Mouse (Mus musculus) intestine, embryonic 15.5 days (tissue): ENCODE data around the gene Hnrnpa1. TPM values are rescaled to one million over a fixed set of nuclear protein-coding genes. Genes with fewer than 3 reads are reported as not detected.

Source experiments
- ATAC-seq: fragments of 200-750 bp; cut with Nextera tagmentation; 2 replicates; pipeline ENCODE4 v1.8.0; 2017; ENCODE audit warnings: moderate TSS enrichment, moderate library complexity
- H3K27ac ChIP-seq: fragments of 300-500 bp; sonication (generic); 2 replicates; pipeline ENCODE4 v1.5.1; 2015; ENCODE audit warnings: mild to moderate bottlenecking, inconsistent platforms
- H3K27me3 ChIP-seq: fragments of 300-500 bp; sonication (generic); replicated peaks from 2 replicates; pipeline ENCODE4 v1.6.1; 2015; ENCODE audit warnings: inconsistent platforms
- H3K36me3 ChIP-seq: fragments of 300-500 bp; sonication (generic); 2 replicates; pipeline ENCODE4 v1.6.1; 2015; ENCODE audit warnings: inconsistent platforms
- H3K4me1 ChIP-seq: fragments of 300-500 bp; sonication (generic); replicated peaks from 2 replicates; pipeline ENCODE4 v1.6.1; 2015; ENCODE audit warnings: inconsistent platforms
- H3K4me2 ChIP-seq: fragments of 300-500 bp; sonication (generic); replicated peaks from 2 replicates; pipeline ENCODE4 v1.6.1; 2015; ENCODE audit warnings: mild to moderate bottlenecking, inconsistent platforms
- H3K4me3 ChIP-seq: fragments of 300-500 bp; sonication (generic); replicated peaks from 2 replicates; pipeline ENCODE4 v1.5.1; 2015; ENCODE audit warnings: inconsistent platforms
- H3K9ac ChIP-seq: fragments of 300-500 bp; sonication (generic); 2 replicates; pipeline ENCODE4 v1.6.1; 2015; ENCODE audit warnings: inconsistent platforms
- H3K9me3 ChIP-seq: fragments of 300-500 bp; sonication (generic); 2 replicates; pipeline ENCODE4 v1.6.1; 2016; ENCODE audit warnings: inconsistent platforms
- WGBS: fragments of 180-500 bp; shearing (Covaris S2); methylation state at CpG from one replicate; pipeline ENCODE4 v1.1.7; 2015; 5-methylcytosine and 5-hydroxymethylcytosine counted together
- polyA plus RNA-seq: library from polyadenylated mRNA; unstranded; fragments of >200 nt; fragmentation: Nextera tagmentation; extraction: Ambion mirVana; gene quantifications from 2 replicates; pipeline ENCODE4 v1.2.1, GENCODE M21; 2015

Hnrnpa1 gene
- polyA plus RNA-seq = 652 and 741 TPM in 2 replicates

DNA sequence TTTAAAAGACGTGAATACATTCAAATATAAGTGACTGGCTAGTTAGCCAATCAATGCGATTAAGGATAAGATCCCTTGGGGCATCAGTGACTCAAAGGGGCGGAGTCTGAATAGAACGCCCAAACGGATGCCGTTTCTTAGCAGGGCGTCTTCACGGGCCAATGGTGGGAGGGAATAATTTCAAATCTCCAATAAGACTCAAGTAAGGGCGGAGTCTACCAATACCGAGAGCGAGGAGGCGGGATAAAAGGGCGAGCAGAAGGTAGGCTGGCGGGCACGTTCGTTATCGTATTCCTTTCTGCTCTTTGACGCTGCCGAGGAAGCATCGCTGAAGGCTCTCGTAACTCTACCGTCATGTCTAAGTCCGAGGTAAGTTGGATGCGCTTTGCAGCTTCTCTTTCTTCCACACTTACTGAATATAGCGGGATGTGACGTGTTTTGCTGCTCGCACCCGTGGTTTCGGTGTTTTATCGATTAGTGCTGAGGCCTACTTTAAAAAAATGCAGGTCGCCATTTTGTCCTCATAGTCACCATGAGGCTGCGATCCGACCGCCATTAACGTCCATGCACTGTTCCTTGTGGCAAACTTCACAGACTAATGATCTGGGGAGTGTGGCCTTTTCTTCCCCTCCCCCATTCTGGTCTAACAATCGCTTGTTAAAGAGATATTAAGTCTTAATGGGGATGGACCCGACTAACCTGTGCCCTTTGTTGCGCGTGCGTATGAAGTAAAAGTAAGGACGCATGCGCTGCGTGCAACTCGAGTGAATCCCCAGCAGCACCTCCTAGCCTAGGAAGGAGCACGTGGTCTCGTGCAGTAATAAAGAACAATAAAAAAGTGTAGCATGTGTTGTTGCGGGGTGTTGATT lies at the start of gene Hnrnpa1:
Gene Hnrnpa1, plus strand, starts transcription at position 273 of the 869 bp plus-strand sequence.
- peak within 1 kb of the TSS; percentile 54 for H3K4me3 ChIP-seq
- no peaks in the 10 kb centered on the region for H3K9me3 ChIP-seq
- H3K36me3 ChIP-seq = peaks cover 18% of the 10 kb centered on the region
- WGBS = under 1% methylated on average over 47 of the region's 47 CpGs
- peak within 1 kb of the TSS; percentile 79 for H3K4me2 ChIP-seq
- H3K27me3 ChIP-seq = no peaks in the 10 kb centered on the region
- peaks cover 12% of the 10 kb centered on the region; the same call in 1 of the 2 replicates for H3K4me1 ChIP-seq
- peak; percentile 92 for ATAC-seq
- H3K9ac ChIP-seq = peak within 1 kb of the TSS; percentile 66
- peak within 1 kb of the TSS; percentile 94 for H3K27ac ChIP-seq

DNA sequence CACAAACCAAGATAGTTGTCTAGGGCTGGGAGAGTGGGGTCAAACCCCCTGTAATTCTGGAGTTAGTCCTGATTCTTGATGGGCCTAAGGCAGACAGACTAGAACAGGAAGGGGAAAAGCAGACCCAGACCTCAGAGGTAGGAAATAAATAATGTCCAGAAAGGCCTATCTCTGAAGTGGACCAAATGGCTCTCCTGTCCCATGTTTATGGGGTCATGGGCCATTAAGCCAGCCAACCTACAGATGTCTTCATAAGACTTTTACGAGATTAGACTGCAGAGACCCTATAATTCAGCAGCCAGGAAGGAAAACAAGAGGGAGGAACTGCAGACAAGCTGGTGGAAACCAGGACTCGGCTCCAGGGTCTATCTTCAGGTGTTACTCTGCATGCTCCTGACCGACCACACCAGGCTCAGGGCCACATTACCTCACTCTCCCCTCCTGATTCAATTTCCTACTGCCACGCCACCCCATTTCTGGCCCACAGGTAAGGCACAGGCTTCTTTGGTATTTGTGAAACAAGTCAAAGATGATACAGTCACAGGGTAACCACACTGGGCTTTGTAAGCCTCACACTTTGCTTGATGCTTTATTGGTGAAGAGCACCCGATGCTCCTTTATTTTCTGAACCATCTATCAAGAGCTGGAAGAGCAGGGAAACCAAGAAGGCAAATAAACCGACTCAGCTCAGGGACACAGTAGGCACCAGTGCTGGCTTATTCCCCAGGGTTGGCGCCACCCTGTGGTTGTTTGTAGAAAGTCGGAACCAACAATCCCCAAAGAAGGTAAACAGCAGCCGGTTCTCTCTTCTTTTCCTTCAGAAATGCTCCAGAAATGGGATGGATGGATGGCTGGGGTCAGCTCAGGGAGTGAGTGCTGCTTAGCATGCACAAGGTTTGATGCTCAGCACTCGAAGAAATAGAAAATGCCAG lies 49.4 kb upstream of the Hnrnpa1 start:
- H3K27me3 ChIP-seq = no peaks in the 10 kb centered on the region
- H3K9ac ChIP-seq = no peak overlapping the region
- H3K27ac ChIP-seq = no peak overlapping the region
- no peak for ATAC-seq
- H3K9me3 ChIP-seq = no peaks in the 10 kb centered on the region
- H3K4me3 ChIP-seq = no peak overlapping the region
- no peaks in the 10 kb centered on the region for H3K4me1 ChIP-seq
- peaks cover 5% of the 10 kb centered on the region; the same call in 1 of the 2 replicates for H3K36me3 ChIP-seq
- WGBS = 57% methylated on average over 10 of the region's 10 CpGs
- H3K4me2 ChIP-seq = no peak overlapping the region

DNA sequence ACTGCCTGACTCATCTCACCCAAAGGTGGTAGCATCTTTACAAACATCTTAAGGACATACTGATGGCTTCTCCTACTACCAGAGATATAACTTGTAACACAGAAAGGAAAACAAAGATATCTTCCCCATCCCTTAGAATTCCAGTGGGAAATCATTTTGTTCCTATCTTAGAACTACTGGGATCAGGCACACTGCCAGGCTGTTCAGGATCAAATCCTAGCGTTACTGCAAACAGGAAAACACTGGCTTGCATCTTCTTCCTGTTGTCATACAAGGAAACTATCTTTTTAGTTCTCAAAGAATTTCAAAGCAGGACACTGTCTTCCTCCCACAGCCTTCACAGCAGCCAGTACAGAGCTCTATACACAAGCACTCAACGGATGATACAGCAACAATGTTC lies 46.6 kb upstream of the Hnrnpa1 start:
- WGBS = 77% methylated on average over 2 of the region's 2 CpGs
- Histone ChIP-seq H3K9me3 (no peaks in the 10 kb centered on the region), H3K9ac (no peak overlapping the region), H3K4me3 (no peak overlapping the region), H3K4me1 (no peaks in the 10 kb centered on the region), H3K27me3 (no peaks in the 10 kb centered on the region), H3K4me2 (no peak overlapping the region), H3K36me3 (peaks cover 11% of the 10 kb centered on the region; the same call in 1 of the 2 replicates), H3K27ac (no peak overlapping the region)
- ATAC-seq = no peak

DNA sequence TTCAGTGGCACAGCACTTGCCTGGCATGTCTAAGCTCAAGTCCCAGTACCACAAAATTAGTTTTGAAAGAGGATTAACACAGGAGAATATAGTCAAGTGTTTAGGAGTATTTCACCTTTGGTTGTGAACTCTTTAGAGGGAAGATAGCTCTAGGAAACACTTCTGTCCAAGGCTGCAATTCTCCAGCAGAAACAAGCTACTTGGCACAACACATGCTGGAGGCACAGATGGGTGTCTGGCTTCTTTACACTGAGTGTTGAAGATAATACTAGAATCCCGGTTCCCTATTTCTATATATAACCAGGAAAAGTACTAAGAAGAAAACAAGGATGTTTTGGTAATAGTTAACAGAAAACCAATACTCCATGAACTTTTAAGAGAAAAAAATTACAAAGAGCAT lies 43.4 kb upstream of the Hnrnpa1 start:
- WGBS = 86% methylated on average over 1 of the region's 1 CpGs

DNA sequence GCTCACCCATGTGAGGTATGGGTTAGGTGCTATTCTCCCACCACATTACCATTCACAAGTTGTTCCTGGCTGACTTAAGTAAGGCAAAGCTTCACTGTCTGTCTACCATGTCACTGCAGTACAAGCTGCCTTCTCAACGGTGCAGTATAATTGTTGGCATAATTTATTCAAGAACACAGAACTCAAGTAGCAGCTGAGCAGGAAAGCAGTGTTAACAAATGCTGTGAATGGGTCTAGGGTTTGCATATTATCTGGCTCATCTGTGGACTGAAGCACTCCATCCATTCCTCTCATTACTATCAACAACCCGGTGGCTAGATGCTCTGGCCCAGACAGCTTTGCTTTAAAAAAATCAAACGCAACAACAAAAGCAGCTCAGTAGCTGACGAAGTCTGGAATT lies 42.4 kb upstream of the Hnrnpa1 start:
- Histone ChIP-seq H3K36me3 (peaks cover 11% of the 10 kb centered on the region; the same call in 1 of the 2 replicates), H3K4me3 (no peak overlapping the region), H3K27ac (no peak overlapping the region), H3K4me1 (no peaks in the 10 kb centered on the region), H3K9me3 (no peaks in the 10 kb centered on the region), H3K9ac (no peak overlapping the region), H3K4me2 (no peak overlapping the region), H3K27me3 (no peaks in the 10 kb centered on the region)
- WGBS = 81% methylated on average over 4 of the region's 4 CpGs
- no peak for ATAC-seq

More for the DNA sequence above, 43.4 kb upstream of the Hnrnpa1 start:
- H3K4me2 ChIP-seq = no peak overlapping the region
- H3K4me3 ChIP-seq = no peak overlapping the region
- H3K9ac ChIP-seq = no peak overlapping the region
- H3K27ac ChIP-seq = no peak overlapping the region
- no peaks in the 10 kb centered on the region for H3K9me3 ChIP-seq
- no peak for ATAC-seq
- no peaks in the 10 kb centered on the region for H3K27me3 ChIP-seq
- peaks cover 11% of the 10 kb centered on the region; the same call in 1 of the 2 replicates for H3K36me3 ChIP-seq
- H3K4me1 ChIP-seq = no peaks in the 10 kb centered on the region

DNA sequence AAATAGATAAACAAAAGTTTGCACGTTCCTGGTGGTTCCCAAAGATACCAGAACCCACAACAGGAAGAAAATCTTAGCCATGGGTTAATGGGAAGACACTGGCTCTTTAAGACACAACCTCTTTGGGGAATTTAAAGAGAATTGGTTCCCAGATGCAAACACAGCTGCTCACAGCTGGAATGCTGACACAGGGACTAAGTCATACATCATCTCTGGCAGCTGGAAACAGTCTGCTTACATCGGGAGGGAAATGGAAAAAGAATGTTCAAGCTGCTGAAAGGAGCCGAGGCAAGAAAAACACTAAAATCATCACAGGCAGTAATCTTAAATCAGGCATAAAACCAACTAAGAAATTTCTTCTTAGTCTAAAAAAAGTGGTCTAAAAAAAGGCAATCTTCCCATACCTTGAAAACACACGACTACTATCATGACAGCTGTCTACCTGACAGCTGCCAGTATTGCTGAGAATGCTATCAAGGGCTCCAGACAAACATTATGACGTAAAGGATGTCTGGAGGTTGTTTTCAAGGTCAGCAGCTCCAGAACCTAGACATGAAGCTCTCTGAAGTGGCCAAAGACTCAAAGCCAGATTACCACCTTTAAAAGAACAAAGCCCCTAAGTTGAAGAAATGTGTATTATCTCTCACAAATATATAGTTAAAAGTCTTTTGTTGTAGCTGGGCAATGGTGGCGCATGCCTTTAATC lies 38.0 kb upstream of the Hnrnpa1 start:
- peak; percentile 47; the same call in 1 of the 2 replicates for ATAC-seq
- no peak overlapping the region for H3K27ac ChIP-seq
- H3K27me3 ChIP-seq = no peaks in the 10 kb centered on the region
- peaks cover 16% of the 10 kb centered on the region; the same call in 1 of the 2 replicates for H3K36me3 ChIP-seq
- no peaks in the 10 kb centered on the region for H3K9me3 ChIP-seq
- 29% methylated on average over 6 of the region's 6 CpGs for WGBS
- H3K4me1 ChIP-seq = no peaks in the 10 kb centered on the region
- H3K9ac ChIP-seq = no peak overlapping the region
- no peak overlapping the region for H3K4me3 ChIP-seq
- no peak overlapping the region for H3K4me2 ChIP-seq

DNA sequence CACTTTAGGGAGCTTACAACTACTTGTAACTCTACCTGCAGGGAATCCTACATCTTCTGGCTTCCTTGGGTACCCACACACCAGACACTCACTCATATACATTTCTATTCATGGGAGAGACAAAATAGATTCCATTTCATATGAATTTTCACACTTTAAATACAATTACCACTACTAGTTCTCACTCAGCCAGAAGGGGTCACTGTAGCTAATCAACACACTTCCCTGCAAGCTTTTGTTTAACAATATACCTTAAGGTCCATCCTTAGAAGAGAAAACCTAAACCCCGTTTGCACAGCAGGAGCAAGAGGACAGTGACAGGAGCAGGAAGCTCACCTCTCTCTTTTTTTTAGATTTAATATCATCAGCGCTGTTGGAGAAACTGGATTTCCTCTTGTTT lies 35.1 kb upstream of the Hnrnpa1 start:
- no peaks in the 10 kb centered on the region for H3K4me1 ChIP-seq
- H3K4me2 ChIP-seq = no peak overlapping the region
- H3K4me3 ChIP-seq = no peak overlapping the region
- no peak for ATAC-seq
- H3K27me3 ChIP-seq = no peaks in the 10 kb centered on the region
- H3K9ac ChIP-seq = no peak overlapping the region
- no peak overlapping the region for H3K27ac ChIP-seq
- 51% methylated on average over 2 of the region's 2 CpGs for WGBS
- peaks cover 18% of the 10 kb centered on the region for H3K36me3 ChIP-seq
- no peaks in the 10 kb centered on the region for H3K9me3 ChIP-seq

DNA sequence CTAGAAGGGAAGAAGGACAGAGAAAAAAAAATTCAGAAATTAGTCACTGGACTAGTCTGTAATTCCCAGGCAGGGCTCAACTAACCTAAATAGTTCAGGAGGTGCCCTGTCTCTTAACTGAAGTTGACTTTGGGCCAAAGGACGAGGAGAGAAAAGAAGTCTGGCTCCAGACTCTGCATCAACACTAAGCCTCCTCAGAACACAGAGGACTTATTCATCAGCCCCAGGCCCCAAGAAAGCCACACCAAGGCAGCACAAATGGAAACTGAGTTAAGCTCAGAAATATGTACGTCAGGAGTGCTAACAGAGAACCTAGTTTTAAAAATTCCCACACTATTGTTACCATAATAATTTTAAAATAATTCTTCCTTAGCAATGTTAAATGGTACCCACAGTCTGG lies 26.1 kb upstream of the Hnrnpa1 start:
- no peaks in the 10 kb centered on the region for H3K27me3 ChIP-seq
- peaks cover 19% of the 10 kb centered on the region for H3K36me3 ChIP-seq
- H3K9ac ChIP-seq = peak overlapping the region; percentile 15; the same call in 1 of the 2 replicates
- no peak for ATAC-seq
- peak overlapping the region; percentile 36; the same call in 1 of the 2 replicates for H3K4me2 ChIP-seq
- peaks cover 9% of the 10 kb centered on the region for H3K4me1 ChIP-seq
- no peaks in the 10 kb centered on the region for H3K9me3 ChIP-seq
- WGBS = 42% methylated on average over 2 of the region's 2 CpGs
- H3K4me3 ChIP-seq = 0 out of 2 replicates have a peak overlapping the region, but pooled peaks have one; percentile 7
- peak overlapping the region; percentile 54; the same call in 1 of the 2 replicates for H3K27ac ChIP-seq

DNA sequence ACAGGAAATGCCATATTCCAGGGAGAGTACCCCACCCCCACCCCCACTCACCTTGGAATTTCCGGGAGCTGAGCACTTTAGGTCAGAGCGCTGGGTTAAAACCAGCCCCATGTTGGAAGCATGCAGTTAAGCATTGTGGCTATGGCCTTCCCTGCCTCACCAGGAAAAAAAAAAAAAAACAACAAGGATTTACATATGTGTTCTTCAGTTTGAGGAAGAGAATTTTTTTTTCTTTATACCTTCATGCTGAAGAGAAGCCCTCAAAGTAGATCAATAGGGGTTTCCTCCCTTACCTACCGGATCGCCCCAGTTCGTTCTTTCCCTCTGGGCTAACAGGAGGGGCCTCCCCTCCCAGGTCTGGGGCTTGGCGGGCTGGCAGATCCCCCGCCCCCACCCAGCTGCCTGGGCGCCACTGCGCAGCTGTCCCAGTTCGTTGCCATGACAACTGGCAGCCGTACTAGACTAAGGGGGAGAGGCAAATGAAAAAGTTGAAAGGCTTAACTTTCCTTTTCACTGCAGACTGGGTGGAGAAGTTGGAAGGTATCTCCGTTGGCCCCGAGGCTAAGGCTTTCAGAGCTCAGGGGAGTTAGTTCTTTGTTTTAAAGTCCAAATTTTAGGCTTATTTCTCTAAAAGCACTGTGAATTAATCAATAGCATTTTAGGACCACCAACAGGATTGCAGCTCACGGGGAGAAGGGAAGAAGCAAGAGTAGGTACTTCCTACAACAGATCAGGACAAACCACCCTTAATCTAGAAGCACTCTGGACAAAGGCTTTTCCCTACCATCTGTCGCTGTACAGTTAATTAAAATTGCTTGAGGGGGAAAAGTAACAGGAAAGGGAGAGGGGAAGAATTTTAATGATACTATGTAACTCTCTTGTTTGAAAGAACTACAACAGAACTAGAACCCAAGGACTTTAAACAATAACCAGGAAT lies 25.0 kb upstream of the Hnrnpa1 start:
- under 1% methylated on average over 15 of the region's 15 CpGs for WGBS

DNA sequence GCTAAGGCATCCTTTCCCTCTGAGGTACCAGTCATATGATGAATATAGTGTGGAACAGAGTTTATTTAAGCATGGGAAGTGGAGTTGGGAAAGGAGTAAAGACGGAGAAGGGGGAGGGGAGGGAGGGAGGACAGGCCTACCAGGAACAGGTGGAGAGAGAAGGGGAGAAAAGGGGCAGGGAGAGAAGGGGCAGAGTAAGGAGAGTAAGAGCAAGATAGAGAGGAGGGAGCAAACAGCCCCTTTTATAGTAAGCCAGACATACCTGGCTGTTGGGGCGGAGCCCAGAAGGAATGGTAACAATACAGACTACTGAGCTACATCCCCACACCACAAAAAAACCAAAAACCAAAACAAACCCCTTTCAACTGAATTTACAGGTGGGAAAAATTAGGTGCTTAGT lies 24.2 kb upstream of the Hnrnpa1 start:
- Histone ChIP-seq H3K4me2 (peak overlapping the region; percentile 63), H3K9ac (no peak overlapping the region), H3K4me3 (no peak overlapping the region), H3K27ac (peak overlapping the region; percentile 80; the same call in 1 of the 2 replicates), H3K4me1 (peaks cover 12% of the 10 kb centered on the region), H3K9me3 (no peaks in the 10 kb centered on the region), H3K27me3 (no peaks in the 10 kb centered on the region), H3K36me3 (peaks cover 9% of the 10 kb centered on the region)
- 22% methylated on average over 2 of the region's 2 CpGs for WGBS
- peak; percentile 4; the same call in 1 of the 2 replicates for ATAC-seq

More for the DNA sequence above, 25.0 kb upstream of the Hnrnpa1 start:
- Histone ChIP-seq H3K27ac (peak overlapping the region; percentile 80), H3K9me3 (no peaks in the 10 kb centered on the region), H3K27me3 (no peaks in the 10 kb centered on the region), H3K4me2 (peak overlapping the region; percentile 63), H3K36me3 (peaks cover 14% of the 10 kb centered on the region), H3K9ac (peak overlapping the region; percentile 18), H3K4me1 (peaks cover 9% of the 10 kb centered on the region), H3K4me3 (peak overlapping the region; percentile 28)
- ATAC-seq = peak; percentile 95

DNA sequence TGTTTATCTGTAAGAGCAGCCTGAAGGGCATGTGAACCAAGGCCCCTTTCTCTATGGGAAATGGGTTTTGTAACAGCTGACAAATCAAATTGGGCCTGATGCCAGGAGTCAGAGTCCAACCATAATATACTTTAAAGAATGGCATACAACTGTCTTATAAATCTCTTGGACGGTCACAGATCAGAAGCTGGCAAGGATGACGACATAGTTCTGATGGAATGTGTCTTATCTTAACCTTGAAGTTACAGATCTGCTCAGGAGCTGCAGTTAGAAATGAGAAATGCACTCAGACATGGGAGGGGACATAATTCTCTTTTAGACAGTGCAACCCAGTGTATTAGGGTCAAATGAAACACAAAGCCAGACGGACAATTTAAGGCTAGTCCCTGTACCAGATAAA lies 19.4 kb upstream of the Hnrnpa1 start:
- H3K27me3 ChIP-seq = no peaks in the 10 kb centered on the region
- H3K9ac ChIP-seq = no peak overlapping the region
- no peak overlapping the region for H3K4me2 ChIP-seq
- ATAC-seq = peak; percentile 85
- H3K9me3 ChIP-seq = no peaks in the 10 kb centered on the region
- H3K36me3 ChIP-seq = no peaks in the 10 kb centered on the region
- WGBS = 16% methylated on average over 3 of the region's 3 CpGs
- no peak overlapping the region for H3K4me3 ChIP-seq
- no peak overlapping the region for H3K27ac ChIP-seq
- peaks cover 13% of the 10 kb centered on the region for H3K4me1 ChIP-seq
